Mouse (Mus musculus) right cerebral cortex, postnatal 10 days (tissue): ENCODE data around the gene Plp2.
"Not testable (repeated sequence)": the region's sequence is repeated elsewhere in the genome, so short reads cannot be mapped to it uniquely, and the experiment has no call there.

Experiments used
- DNase-seq, 2 experiments: peaks; one replicate each; pipeline ENCODE4 v3.0.0; 2021; ENCODE audit warnings: low spot score in 2 of 2

The Plp2 gene

GRCm38 (mm10) chrX:7670921-7671623 lies at the start of gene Plp2:
Gene Plp2, minus strand, starts transcription at chrX:7671390.
- DNase-seq, result peak in 1 of 2 experiments; percentile 58

- not testable (repeated sequence) for DNase-seq
Observed at GRCm38 (mm10) chrX:7716058-7716457, 44.9 kb upstream of the Plp2 start.

- DNase-seq, result peak; percentile 97
Observed at GRCm38 (mm10) chrX:7714135-7714899, 43.1 kb upstream of the Plp2 start, which contains the start of gene Wdr45. Gene Wdr45, plus strand, starts transcription at chrX:7714333.

GRCm38 (mm10) chrX:7713764-7714134 lies 42.6 kb upstream of the Plp2 start:
- DNase-seq, result not testable (repeated sequence)

- peak; percentile 88 to 93 for DNase-seq
Observed at GRCm38 (mm10) chrX:7696954-7697381, 25.8 kb upstream of the Plp2 start, which contains the start of gene Gpkow. Gene Gpkow, plus strand, starts transcription at chrX:7697131.

GRCm38 (mm10) chrX:7696520-7696919 lies 25.3 kb upstream of the Plp2 start:
- DNase-seq, result no peak

GRCm38 (mm10) chrX:7692862-7693261 lies 21.7 kb upstream of the Plp2 start:
- DNase-seq, result no peak

GRCm38 (mm10) chrX:7690486-7690885 lies 19.3 kb upstream of the Plp2 start:
- DNase-seq, result no peak

GRCm38 (mm10) chrX:7688321-7688720 lies 17.1 kb upstream of the Plp2 start:
- DNase-seq, result no peak

- no peak for DNase-seq
Observed at GRCm38 (mm10) chrX:7680864-7681263, 9.7 kb upstream of the Plp2 start, which contains the start of gene Magix. Gene Magix, minus strand, starts transcription at chrX:7681251.

GRCm38 (mm10) chrX:7680057-7680412 lies 8.8 kb upstream of the Plp2 start:
- no peak for DNase-seq

- peak; percentile 83 to 86 for DNase-seq
Observed at GRCm38 (mm10) chrX:7679405-7680056, 8.3 kb upstream of the Plp2 start.

GRCm38 (mm10) chrX:7678986-7679385 lies 7.8 kb upstream of the Plp2 start:
- DNase-seq, result no peak

- no peak for DNase-seq
Observed at GRCm38 (mm10) chrX:7675001-7675380, 3.8 kb upstream of the Plp2 start.

GRCm38 (mm10) chrX:7674284-7675000 lies 3.3 kb upstream of the Plp2 start:
- peak; percentile 46 to 53 for DNase-seq

GRCm38 (mm10) chrX:7673578-7674281 lies 2.5 kb upstream of the Plp2 start:
- no peak for DNase-seq

- no peak for DNase-seq
Observed at GRCm38 (mm10) chrX:7672739-7673138, 1.5 kb upstream of the Plp2 start.

GRCm38 (mm10) chrX:7670390-7670881 lies 754 bp downstream of the Plp2 start:
- DNase-seq, result peak; percentile 60 to 62

- DNase-seq, result no peak
Observed at GRCm38 (mm10) chrX:7665739-7666502, 5.3 kb downstream of the Plp2 start.

GRCm38 (mm10) chrX:7664791-7665190 lies 6.4 kb downstream of the Plp2 start:
- DNase-seq, result no peak
